Mouse (Mus musculus) MEL (cell line): ENCODE measurements at regions not wholly inside any gene's neighbourhood (a gene's known extent, or its start where the extent isn't known, plus 50 kb on each side); places are given as distances from the start of the nearest gene placed in this dataset.

Source experiments
- CHD2 ChIP-seq: IDR thresholded peaks from 2 replicates; pipeline ENCODE4 v1.6.1; 2011; ENCODE audit warnings: low read length, improper control_type of control experiment
- CTCF ChIP-seq, 3 experiments: IDR thresholded peaks in 2 of 3; conservative IDR thresholded peaks in 1 of 3; 2 replicates each; pipeline ENCODE4 v1.5.1; 2011 to 2012; ENCODE audit warnings: low read length in 3 of 3, low read depth in 2 of 3, mild to moderate bottlenecking in 2 of 3, improper control_type of control experiment in 1 of 3, inconsistent platforms in 1 of 3, mixed read lengths in 1 of 3, moderate library complexity in 1 of 3; ENCODE audit not compliant: control insufficient read depth in 1 of 3, insufficient read depth in 1 of 3, poor library complexity in 1 of 3, severe bottlenecking in 1 of 3
- GABPA ChIP-seq: IDR thresholded peaks from 2 replicates; pipeline ENCODE4 v1.6.1; 2012; ENCODE audit warnings: low read depth, mild to moderate bottlenecking, inconsistent platforms, low read length, improper control_type of control experiment, moderate library complexity
- ZKSCAN1 ChIP-seq: IDR thresholded peaks from 2 replicates; pipeline ENCODE4 v1.6.1; 2012; ENCODE audit warnings: low read depth, mild to moderate bottlenecking, inconsistent platforms, low read length, improper control_type of control experiment, moderate library complexity

DNA sequence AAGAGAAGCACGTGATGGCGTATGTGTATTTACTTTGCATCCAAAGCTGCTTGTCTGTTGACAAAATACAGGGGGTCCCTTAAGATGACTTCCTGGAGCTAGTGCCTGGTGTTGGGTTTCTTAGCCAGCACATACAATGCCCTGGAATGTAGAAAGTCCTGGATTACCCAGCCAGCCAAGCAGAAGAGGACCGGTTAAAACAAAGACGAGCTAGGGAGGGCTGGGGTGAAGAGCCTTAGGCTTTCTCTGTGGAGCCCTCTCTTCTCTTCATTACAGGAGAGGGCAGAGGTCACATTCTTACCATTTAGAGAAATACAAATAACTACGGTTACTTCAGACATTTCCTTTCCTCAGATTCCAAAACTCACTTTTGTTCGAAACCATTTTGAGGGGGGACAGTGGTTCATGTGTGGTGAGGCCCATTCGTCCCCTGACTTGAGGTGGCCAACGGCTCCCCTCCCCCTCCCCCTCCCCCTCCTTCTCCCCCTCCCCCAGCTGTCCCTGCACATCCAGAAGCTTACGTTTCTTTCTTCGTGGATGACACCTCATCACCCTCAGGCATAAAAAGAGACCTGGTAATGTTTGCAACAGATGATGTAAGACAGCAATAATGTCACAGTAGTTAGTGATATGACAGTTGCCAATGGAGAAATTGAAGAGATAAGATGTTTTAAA is 275.8 kb upstream of the Arglu1 start:
- TF ChIP-seq ZKSCAN1 (no peak), CHD2 (no peak), CTCF (IDR thresholded peaks at IDR 0.05 in 2 of 3, conservative IDR thresholded peaks at IDR 0.05 in 1 of 3; ENCODE audit: control insufficient read depth in 1 of 3, insufficient read depth in 1 of 3, low read depth in 2 of 3, low read length in 3 of 3, poor library complexity in 1 of 3, severe bottlenecking in 1 of 3) (no peak), GABPA (no peak)
